Mouse (Mus musculus): ENCODE results near the gene Gm28047.

DNA sequence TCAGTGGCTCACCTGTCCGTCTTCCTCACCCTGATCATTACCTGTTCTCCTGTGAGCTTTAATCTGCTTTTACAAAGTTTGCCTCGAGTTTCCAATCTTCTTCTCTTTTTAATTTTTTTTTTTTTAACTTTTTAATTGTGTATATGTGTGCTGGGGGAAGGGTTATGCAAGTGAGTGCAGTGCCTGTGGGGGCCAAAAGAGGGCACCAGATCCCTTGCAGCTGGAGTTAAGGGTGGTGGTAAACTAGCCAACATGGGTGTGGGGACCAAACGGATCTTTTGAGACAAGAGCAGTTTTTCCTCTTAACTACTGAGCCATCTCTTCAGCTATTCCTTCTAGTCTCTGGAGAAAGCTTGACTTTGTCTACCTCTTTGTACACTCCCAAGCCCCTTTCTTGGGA is 96.9 kb downstream of the Gm28047 start:
- peak; percentile 46 for TF ChIP-seq CTCF (IDR thresholded peaks at IDR 0.05; ENCODE audit: low read depth)
- no peak for TF ChIP-seq EP300 (IDR thresholded peaks at IDR 0.05; ENCODE audit: low read depth)
